Mouse (Mus musculus): ENCODE data around the gene Pskh1.

DNA sequence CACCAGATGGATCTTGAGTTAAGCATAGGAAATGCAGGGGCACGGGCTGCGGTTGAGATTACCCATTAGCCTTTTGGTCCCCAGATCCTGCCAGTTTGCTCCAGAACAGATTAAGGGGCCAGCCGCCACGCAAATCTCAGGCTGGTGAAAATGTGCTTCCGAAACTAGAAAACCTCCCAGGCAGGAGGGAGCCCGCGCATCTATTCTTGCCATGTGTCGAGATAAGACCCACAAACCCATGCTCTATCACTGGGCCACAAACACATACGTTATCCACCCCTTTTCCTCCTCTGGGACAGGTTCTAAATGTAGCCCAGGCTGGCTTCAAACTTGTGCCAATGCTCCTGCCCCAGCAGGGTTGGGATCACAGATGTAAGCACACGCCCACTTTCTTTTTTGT lies 61.3 kb downstream of the Pskh1 start:
- no peak for TF ChIP-seq CTCF (IDR thresholded peaks at IDR 0.05)
- TF ChIP-seq EP300 (IDR thresholded peaks at IDR 0.05): no peak

Data from lung, postnatal 0 days (tissue).